Mouse (Mus musculus) frontal cortex, postnatal 36 days (tissue): ENCODE measurements around the gene 2010300C02Rik.
"Not testable (repeated sequence)": the region's sequence is repeated elsewhere in the genome, so short reads cannot be mapped to it uniquely, and the experiment has no call there.

Experiments
- DNase-seq, 2 experiments: peaks; one replicate each; pipeline ENCODE4 v3.0.0; 2022; ENCODE audit warnings: low spot score in 2 of 2

2010300C02Rik gene

GRCm38 (mm10) chr1:37628749-37629148, 91.1 kb downstream of the 2010300C02Rik start:
- DNase-seq: peak in 1 of 2 experiments; percentile 53

DNA sequence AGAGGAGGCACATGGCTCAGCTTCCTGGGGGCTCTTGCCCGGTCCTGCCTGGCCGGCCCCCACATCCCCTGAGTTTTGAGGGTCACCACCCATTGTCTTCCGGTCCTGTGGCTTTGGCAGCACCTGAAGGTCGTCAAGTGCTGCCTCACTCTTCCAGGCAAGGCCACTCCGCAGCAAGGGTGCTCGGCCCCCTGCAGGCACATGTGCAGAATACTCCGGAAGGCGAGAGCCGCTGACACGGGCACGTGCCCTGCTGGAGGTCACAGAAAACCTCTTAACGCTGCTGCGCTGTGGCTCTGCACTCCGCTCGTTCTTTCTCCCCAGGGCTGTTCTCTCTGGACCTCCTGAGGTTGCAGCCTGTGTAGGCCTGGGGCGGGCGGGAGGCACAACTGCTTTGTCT, 95.7 kb downstream of the 2010300C02Rik start:
- no peak for DNase-seq

GRCm38 (mm10) chr1:37622049-37622448, 97.8 kb downstream of the 2010300C02Rik start:
- DNase-seq: no peak

GRCm38 (mm10) chr1:37619542-37619941, 100.3 kb downstream of the 2010300C02Rik start:
- no peak for DNase-seq

GRCm38 (mm10) chr1:37617047-37617446, 102.8 kb downstream of the 2010300C02Rik start:
- no peak for DNase-seq

GRCm38 (mm10) chr1:37616569-37616968, 103.3 kb downstream of the 2010300C02Rik start:
- no peak for DNase-seq

DNA sequence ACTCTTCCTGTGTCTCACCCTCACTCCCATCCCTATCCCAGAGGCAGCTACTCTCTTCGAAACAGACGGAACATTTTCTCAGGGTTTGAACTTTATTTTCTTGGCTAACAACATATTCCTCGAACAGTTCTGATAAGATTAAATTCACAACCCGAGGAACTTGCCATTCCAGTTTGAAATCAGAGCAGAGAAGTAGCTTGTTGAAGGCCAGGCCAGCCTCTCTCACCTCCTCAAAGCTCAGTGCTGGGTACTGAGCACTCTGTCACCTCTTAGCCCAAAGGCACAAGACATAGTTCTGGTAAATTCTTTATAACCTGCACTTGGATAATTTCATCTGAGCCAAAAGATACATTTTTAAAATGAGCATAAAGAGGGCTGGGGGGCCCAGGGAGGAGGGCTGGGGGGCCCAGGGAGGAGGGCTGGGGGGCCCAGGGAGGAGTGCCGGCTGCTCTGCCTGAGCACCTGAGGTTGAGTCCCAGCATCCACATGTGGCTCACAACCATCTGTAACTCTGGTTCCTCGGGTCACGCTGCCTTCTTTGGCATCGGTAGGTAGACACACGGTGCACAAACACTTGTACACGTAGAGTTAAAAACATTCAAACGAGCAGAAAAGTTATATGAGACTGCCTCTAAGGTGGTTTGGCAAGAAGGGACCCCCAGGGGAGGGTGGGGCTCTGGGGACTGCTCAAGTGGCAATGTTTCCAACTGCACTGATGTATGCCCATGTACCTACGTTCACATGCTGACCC, 104.4 kb downstream of the 2010300C02Rik start:
- DNase-seq: no peak

- peak in 1 of 2 experiments; percentile 71 for DNase-seq
Observed at GRCm38 (mm10) chr1:37614836-37615235, 105.0 kb downstream of the 2010300C02Rik start.

DNA sequence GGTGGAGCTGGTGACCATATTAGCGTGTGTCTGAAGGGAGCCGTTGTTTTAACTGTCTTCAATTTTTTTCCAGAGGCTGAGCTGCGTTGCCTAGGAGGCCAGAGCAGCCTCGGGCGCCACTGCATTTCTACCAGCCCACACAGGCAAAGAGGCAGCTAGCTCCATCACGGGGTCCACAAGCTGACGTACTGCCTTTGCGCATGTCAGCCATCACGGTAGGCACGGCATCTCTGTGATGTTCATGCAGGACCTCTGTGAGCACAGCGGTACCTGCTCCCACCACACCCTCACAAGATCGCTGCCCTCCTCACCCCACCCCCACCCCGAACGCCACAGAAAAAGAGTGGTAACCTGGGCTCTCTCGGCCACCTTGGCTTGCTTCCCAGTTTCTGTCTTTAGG, 105.8 kb downstream of the 2010300C02Rik start:
- peak; percentile 29 to 65 for DNase-seq

DNA sequence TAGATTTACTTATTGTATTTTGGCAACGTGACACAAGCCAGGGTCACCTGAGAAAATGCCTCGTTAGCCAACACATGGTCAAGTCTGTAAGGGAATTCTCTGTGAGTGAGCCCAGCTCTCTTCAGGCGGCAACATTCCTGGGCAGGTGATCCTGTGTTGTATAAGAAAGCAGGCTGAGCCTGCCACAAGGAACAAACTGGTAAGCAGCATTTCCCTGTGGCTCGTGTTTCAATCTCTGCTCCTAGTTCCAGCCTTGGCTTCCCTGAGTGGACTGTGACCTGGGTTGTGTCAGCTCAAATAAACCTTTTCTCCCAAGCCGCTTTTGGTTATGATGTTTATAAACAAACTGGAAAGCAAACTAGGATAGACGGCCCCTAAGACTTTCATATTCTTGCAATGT, 108.9 kb downstream of the 2010300C02Rik start:
- no peak for DNase-seq

DNA sequence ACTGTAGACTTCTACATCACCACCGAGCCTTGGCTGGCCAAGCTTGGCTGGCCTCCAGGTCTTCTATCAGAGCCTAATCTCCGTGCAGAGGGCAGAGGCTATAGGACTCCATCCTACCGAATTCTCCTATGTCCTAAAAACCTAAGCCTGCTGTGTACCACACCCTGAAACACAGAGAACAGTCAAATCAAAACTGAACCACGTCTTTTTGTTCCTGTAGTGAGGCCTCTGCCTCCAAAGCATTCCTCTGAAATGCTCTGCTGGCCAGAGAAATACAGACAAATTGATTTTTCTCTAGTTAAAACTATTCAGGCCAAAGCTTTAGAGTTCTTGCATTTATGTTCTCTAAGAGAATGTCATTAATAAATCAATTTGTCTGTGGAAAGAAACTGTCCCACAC, 109.6 kb downstream of the 2010300C02Rik start:
- DNase-seq: no peak

DNA sequence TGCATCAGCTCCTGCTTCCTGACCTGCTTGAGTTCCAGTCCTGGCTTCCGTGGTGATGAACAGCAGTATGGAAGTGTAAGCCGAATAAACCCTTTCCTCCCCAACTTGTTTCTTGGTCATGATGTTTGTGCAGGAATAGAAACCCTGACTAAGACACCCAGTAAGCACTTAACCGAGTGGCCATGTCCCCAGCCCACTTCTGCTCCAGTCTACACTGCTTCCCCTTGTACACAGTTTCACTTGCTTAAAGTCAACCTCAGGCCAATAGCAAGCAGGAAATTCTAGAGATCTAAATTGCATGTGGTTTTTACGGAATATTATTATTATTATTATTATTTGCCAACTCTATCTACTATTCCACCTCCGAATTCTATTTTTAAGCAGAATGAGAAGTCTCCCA, 114.2 kb downstream of the 2010300C02Rik start:
- DNase-seq: not testable (repeated sequence)

DNA sequence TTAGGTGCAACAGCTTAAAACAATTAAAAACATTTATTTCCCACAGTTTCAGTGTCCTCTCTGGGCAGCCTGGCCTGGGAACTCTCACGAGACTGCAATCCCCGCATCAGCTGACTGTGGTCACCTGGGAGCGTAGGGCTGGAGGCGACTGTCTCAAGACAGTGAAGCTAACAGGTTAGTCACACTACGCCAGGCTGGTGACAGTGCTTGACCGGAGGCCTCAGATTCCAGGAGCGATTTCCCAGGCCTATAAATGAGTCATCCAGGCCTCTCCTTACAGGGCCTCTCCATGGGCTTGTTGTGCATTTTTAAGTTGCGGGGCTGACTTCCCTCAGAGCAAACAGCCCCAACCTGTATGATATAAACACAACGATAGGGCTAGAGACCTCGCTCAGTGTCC, 116.7 kb downstream of the 2010300C02Rik start:
- DNase-seq: no peak

DNA sequence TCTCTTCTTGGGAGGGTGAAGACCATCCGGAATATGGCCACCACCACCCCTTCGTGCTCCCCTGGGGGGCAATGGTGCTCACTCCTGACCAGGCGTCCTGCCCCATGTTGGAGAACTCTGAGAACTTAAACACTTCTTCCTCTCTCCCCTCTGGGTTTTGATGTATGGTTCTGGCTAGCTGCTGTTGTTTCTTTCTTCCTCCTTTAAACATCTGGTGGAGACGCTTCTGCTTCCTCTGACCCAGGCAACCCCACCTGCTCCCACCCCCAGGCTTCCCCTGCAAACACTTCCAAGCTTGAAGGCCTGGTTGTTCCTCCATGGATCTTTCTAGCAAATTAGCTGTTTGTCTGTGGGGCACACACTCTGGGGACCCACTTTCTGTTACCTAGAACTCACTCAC, 117.6 kb downstream of the 2010300C02Rik start:
- no peak for DNase-seq

GRCm38 (mm10) chr1:37601461-37601860, 118.4 kb downstream of the 2010300C02Rik start:
- DNase-seq: no peak

GRCm38 (mm10) chr1:37600640-37601175, 119.2 kb downstream of the 2010300C02Rik start:
- DNase-seq: no peak

DNA sequence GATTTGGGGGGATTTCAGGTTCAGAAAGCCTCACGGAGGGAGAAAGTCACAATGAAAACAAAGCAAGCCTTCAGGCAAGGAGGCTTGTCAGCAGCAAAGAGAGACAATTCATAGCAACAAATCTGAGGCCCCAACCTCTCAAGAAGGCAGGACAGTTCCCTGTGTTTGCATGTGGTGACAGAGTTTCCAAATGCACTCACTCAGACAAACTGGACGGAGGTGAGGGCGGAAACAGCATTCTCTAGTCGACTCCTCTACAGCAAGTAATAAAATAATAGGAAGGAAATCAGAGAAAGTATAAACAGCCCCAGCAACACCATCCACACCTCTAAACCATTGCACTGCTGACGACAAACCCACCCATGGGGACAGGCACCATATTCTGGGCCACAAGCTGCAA, 120.9 kb downstream of the 2010300C02Rik start:
- DNase-seq: no peak

DNA sequence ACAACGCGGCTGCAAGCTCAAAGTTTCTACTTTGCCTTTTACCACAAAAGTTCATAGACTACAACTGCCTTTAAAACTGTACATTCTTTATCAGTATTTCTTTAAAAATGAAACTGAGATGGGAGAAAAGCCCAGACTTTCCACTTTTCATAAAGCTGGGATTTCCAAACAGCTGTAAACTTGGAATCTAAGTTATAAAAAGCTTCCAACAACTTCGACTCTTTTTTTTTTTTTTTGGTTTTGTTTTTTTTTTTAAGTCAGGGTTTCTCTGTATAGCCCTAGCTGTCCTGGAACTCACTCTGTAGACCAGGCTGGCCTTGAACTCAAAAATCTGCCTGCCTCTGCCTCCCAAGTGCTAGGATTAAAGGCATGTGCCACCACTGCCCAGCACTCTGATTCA, 125.1 kb downstream of the 2010300C02Rik start:
- not testable (repeated sequence) for DNase-seq

DNA sequence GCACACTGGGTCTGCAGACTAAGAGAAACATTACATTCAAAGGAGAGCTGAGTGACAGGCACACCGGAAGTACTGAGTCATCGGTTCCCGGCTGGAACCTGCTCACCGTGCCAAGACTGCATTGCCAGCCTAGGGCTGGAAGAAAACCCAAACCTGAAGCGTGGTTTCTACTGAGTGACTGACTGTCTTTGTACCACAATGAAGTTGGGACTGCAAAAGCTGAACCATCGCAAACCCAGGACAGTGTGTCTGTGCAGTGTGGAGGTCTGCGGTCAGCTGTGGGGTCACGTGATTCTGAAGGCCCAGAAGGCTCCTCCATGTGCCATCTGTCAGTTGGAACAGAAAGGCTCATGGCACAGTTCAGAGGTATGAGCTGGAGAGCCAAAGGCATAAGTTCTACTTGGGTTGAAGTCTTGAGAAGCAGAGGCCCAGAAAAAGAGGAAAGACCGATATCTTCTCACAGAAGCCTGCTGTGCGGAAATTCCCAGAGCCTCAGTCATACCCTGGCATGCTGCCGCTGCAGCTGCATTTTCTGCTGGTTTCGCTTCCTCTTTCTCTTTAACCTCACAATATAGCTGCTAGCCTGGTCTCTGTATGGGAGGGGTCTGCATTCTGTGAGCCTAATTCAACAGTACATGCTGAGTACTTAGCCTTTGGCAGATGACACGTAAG, 133.9 kb downstream of the 2010300C02Rik start:
- peak; percentile 33 to 62 for DNase-seq

DNA sequence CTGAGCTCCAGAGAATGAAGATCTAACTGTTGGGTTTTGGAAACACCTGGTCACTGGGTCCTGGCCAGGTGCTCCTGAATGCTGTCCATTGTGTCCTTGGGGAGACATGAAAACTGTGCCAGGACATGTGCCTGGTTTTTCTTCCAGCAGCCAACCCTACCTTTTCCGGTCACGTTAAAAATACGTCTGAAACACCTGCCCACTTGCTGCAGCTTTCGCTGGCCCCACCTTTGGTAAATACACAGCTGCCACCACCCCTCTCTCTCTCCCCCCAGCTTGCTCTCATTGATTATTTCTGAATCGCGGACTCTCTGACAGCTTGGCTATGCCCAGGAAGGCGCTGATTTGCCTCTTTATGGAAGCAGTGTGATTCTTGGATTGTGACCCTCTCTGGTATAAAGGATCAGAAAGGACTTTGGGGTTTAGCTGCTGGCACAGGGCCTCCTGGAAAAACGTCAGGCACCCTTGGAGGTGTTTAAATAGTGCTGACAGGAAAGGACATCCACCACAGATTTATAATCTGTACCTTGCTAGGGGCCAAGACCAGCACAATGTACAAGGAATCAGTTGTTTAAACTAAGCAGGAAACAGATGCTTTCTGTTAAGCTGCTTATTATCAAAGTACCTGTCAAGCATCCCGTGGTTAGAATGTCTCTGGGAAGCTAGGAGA, 136.0 kb downstream of the 2010300C02Rik start:
- no peak for DNase-seq

DNA sequence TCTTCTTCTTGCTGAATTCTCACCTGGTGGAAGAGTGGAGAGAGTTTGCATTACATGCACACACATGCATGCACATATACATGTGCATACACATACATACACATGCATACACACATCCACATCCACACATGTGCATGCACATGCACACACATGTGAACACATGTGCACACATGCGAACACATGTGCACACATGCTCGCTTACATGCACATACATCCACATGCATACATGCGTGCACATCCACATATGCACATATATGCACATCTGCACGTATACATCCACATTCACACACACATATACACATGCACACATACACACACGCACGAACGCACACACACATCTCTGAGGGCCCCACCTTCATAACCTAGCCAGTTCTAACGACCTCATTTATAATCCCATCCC, 136.7 kb downstream of the 2010300C02Rik start:
- no peak for DNase-seq

DNA sequence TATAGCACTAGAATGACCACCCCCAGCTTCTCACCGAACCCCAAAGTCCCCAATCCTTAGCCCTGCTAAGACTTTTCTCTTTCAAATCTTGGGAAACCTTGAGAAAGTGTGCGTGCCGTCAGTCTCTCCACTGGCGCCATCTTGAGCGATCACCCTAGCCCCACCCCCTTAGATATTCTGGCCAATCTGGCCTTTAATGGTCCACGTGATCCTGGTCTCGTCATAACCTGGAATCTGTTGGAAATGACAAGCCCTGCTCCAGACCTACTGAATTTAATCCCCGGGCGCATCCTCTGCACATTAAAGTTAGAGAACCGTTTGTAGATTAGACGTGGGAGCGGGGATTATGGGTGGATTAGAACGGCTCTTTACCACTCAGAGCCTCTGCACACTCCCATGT, 140.2 kb downstream of the 2010300C02Rik start:
- DNase-seq: no peak
